Mouse (Mus musculus) midbrain, embryonic 13.5 days (tissue): ENCODE measurements around the gene Tpk1. TPM values are rescaled to one million over a fixed set of nuclear protein-coding genes. Genes with fewer than 3 reads are reported as not detected.
A peak's percentile ranks its signal among the peaks of the same experiment; 100 is the strongest.

Experiments used
- ATAC-seq: fragments of 200-750 bp; cut with Nextera tagmentation; 2 replicates; pipeline ENCODE4 v1.8.0; 2017; ENCODE audit warnings: mild to moderate bottlenecking, moderate TSS enrichment, moderate library complexity
- H3K27ac ChIP-seq: fragments of 300-500 bp; sonication (generic); 2 replicates; pipeline ENCODE4 v1.5.1; 2015; ENCODE audit warnings: inconsistent platforms, mild to moderate bottlenecking, moderate library complexity
- H3K27me3 ChIP-seq: fragments of 300-500 bp; sonication (generic); 2 replicates; pipeline ENCODE4 v1.6.1; 2015; ENCODE audit warnings: mild to moderate bottlenecking, inconsistent platforms
- H3K36me3 ChIP-seq: fragments of 300-500 bp; sonication (generic); 2 replicates; pipeline ENCODE4 v1.6.1; 2015; ENCODE audit warnings: mild to moderate bottlenecking, inconsistent platforms
- H3K4me1 ChIP-seq: fragments of 300-500 bp; sonication (generic); replicated peaks from 2 replicates; pipeline ENCODE4 v1.6.1; 2015; ENCODE audit warnings: inconsistent platforms
- H3K4me2 ChIP-seq: fragments of 300-500 bp; sonication (generic); replicated peaks from 2 replicates; pipeline ENCODE4 v1.6.1; 2015; ENCODE audit warnings: moderate library complexity, mild to moderate bottlenecking, inconsistent platforms
- H3K4me3 ChIP-seq: fragments of 300-500 bp; sonication (generic); replicated peaks from 2 replicates; pipeline ENCODE4 v1.5.1; 2015; ENCODE audit warnings: mild to moderate bottlenecking, inconsistent platforms
- H3K9ac ChIP-seq: fragments of 300-500 bp; sonication (generic); replicated peaks from 2 replicates; pipeline ENCODE4 v1.6.1; 2015; ENCODE audit warnings: mild to moderate bottlenecking, inconsistent platforms
- H3K9me3 ChIP-seq: fragments of 300-500 bp; sonication (generic); 2 replicates; pipeline ENCODE4 v1.6.1; 2016; ENCODE audit warnings: mild to moderate bottlenecking, inconsistent platforms
- WGBS: fragments of 180-500 bp; shearing (Covaris S2); methylation state at CpG from one replicate; pipeline ENCODE4 v1.1.7; 2015; 5-methylcytosine and 5-hydroxymethylcytosine counted together
- polyA plus RNA-seq: library from polyadenylated mRNA; unstranded; fragments of >200 nt; fragmentation: Nextera tagmentation; extraction: Ambion mirVana; gene quantifications from 2 replicates; pipeline ENCODE4 v1.2.1, GENCODE M21; 2015

Gene Tpk1
- polyA plus RNA-seq = 5.3 and 5.8 TPM in 2 replicates

- Histone ChIP-seq H3K4me2 (peak within 1 kb of the TSS; percentile 67), H3K27ac (peak within 1 kb of the TSS; percentile 95), H3K27me3 (no peaks in the 10 kb centered on the region), H3K4me3 (peak within 1 kb of the TSS; percentile 59), H3K4me1 (peaks cover 7% of the 10 kb centered on the region), H3K36me3 (no peaks in the 10 kb centered on the region), H3K9ac (peak within 1 kb of the TSS; percentile 83), H3K9me3 (no peaks in the 10 kb centered on the region)
- peak; percentile 99 for ATAC-seq
- under 1% methylated on average over 63 of the region's 63 CpGs for WGBS
Measured at GRCm38 (mm10) chr6:43665677-43666546, at the start of gene Tpk1. Gene Tpk1, minus strand, starts transcription at chr6:43666278.

GRCm38 (mm10) chr6:43702810-43703614, 36.9 kb upstream of the Tpk1 start:
- Histone ChIP-seq H3K4me2 (no peak overlapping the region), H3K4me3 (no peak overlapping the region), H3K27ac (no peak overlapping the region), H3K27me3 (no peaks in the 10 kb centered on the region), H3K9me3 (no peaks in the 10 kb centered on the region), H3K36me3 (no peaks in the 10 kb centered on the region), H3K4me1 (no peaks in the 10 kb centered on the region), H3K9ac (no peak overlapping the region)
- ATAC-seq = no peak
- WGBS = 81% methylated on average over 6 of the region's 6 CpGs

- Histone ChIP-seq H3K36me3 (no peaks in the 10 kb centered on the region), H3K4me1 (no peaks in the 10 kb centered on the region), H3K9me3 (no peaks in the 10 kb centered on the region), H3K4me2 (no peak overlapping the region), H3K4me3 (no peak overlapping the region), H3K9ac (no peak overlapping the region), H3K27me3 (no peaks in the 10 kb centered on the region), H3K27ac (no peak overlapping the region)
- 95% methylated on average over 1 of the region's 1 CpGs for WGBS
- no peak for ATAC-seq
Measured at GRCm38 (mm10) chr6:43691863-43692262, 25.8 kb upstream of the Tpk1 start.

DNA sequence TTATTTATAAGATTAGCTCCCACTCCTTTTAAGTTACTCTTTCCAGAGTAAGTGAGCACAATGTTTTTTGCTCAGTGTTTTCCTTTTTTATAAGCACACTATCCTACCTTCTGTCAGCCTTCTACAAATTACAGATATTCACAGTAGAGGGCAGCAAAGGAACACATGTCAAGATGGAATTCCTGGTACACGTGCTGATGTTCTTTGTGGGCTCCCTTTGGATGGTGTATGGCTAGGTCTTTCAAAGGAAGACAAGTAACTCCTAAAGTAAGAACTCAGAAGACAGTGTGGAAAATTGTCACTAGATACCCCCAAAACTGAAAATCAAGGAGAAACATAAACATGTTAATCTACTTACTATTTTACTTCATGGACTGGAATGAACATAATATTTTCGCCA, 19.9 kb upstream of the Tpk1 start:
- peak; percentile 90 for ATAC-seq
- no peaks in the 10 kb centered on the region for H3K27me3 ChIP-seq
- no peaks in the 10 kb centered on the region; the same call in 1 of the 2 replicates for H3K4me1 ChIP-seq
- H3K4me3 ChIP-seq = no peak overlapping the region
- no peak overlapping the region for H3K4me2 ChIP-seq
- H3K9me3 ChIP-seq = no peaks in the 10 kb centered on the region
- H3K36me3 ChIP-seq = no peaks in the 10 kb centered on the region
- H3K9ac ChIP-seq = no peak overlapping the region
- WGBS = 50% methylated on average over 2 of the region's 2 CpGs
- H3K27ac ChIP-seq = no peak overlapping the region

DNA sequence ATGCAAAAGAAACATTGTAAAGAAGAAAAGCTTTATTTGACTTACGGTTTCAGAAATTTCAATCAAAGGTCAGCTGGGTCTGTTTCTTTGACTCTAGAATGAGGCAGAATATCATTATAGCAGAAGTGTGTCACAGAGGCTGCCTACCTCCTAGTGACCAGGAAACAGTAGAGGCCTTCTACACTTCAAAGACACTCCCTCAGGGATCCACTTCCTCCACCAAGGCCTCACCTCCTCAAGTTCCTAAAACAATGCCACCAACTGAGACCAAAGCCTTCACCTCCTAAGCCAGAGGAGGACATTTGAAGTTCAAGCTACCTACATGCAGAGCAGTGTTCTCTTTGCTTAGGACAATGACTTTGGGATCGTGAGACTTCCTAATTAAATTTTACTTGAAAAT, 16.5 kb upstream of the Tpk1 start:
- Histone ChIP-seq H3K27me3 (no peaks in the 10 kb centered on the region), H3K9me3 (no peaks in the 10 kb centered on the region), H3K9ac (no peak overlapping the region), H3K27ac (no peak overlapping the region), H3K36me3 (no peaks in the 10 kb centered on the region), H3K4me1 (no peaks in the 10 kb centered on the region; the same call in 1 of the 2 replicates), H3K4me2 (no peak overlapping the region), H3K4me3 (no peak overlapping the region)
- ATAC-seq = no peak
- 36% methylated on average over 2 of the region's 2 CpGs for WGBS

DNA sequence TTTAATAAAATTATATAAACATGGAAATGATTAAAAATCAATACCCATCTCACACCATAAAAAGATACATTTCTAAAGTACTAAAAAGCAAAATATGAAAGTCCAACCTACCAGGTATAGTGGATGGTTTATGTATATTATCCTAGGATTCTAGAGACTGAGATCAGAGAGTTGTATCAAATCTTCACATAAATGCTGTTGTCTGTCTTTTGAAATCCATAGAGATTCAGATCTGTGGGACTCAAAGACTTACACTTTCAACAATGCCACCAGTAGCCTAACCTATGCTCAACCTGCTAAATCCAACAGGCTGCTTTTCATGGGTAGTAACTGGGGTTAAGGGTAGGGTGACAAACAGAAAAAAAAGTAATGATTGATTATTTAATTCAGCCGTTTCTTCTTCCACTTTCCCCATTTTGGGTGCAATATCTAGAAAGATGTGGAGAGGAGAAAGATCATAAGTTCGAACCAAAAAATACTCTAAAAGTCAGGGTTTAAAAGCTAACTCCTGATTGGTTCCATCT, 12.7 kb upstream of the Tpk1 start:
- Histone ChIP-seq H3K9me3 (no peaks in the 10 kb centered on the region), H3K4me1 (no peaks in the 10 kb centered on the region; the same call in 1 of the 2 replicates), H3K27ac (no peak overlapping the region), H3K36me3 (no peaks in the 10 kb centered on the region), H3K4me2 (no peak overlapping the region), H3K4me3 (no peak overlapping the region), H3K27me3 (no peaks in the 10 kb centered on the region), H3K9ac (no peak overlapping the region)
- WGBS = 94% methylated on average over 2 of the region's 2 CpGs
- no peak for ATAC-seq

- Histone ChIP-seq H3K9me3 (no peaks in the 10 kb centered on the region), H3K36me3 (no peaks in the 10 kb centered on the region), H3K4me3 (no peak overlapping the region), H3K9ac (no peak overlapping the region), H3K4me1 (no peaks in the 10 kb centered on the region; the same call in 1 of the 2 replicates), H3K27me3 (no peaks in the 10 kb centered on the region), H3K27ac (no peak overlapping the region), H3K4me2 (no peak overlapping the region)
- WGBS = 81% methylated on average over 3 of the region's 3 CpGs
- no peak for ATAC-seq
Measured at GRCm38 (mm10) chr6:43677566-43677965, 11.5 kb upstream of the Tpk1 start.

- ATAC-seq = no peak
- WGBS = 77% methylated on average over 3 of the region's 3 CpGs
- no peaks in the 10 kb centered on the region for H3K4me1 ChIP-seq
- no peaks in the 10 kb centered on the region for H3K36me3 ChIP-seq
- H3K27ac ChIP-seq = no peak overlapping the region
- H3K9ac ChIP-seq = no peak overlapping the region
- H3K9me3 ChIP-seq = no peaks in the 10 kb centered on the region
- H3K4me3 ChIP-seq = no peak overlapping the region
- H3K27me3 ChIP-seq = no peaks in the 10 kb centered on the region
- H3K4me2 ChIP-seq = no peak overlapping the region
Measured at GRCm38 (mm10) chr6:43676139-43676538, 10.1 kb upstream of the Tpk1 start.

- Histone ChIP-seq H3K27me3 (no peaks in the 10 kb centered on the region), H3K27ac (no peak overlapping the region), H3K4me2 (no peak overlapping the region), H3K9ac (no peak overlapping the region), H3K4me3 (no peak overlapping the region), H3K36me3 (no peaks in the 10 kb centered on the region), H3K9me3 (no peaks in the 10 kb centered on the region), H3K4me1 (no peaks in the 10 kb centered on the region)
- whole genome bisulfite sequencing = 71% methylated on average over 3 of the region's 3 CpGs
- no peak for ATAC-seq
Measured at GRCm38 (mm10) chr6:43674986-43675760, 9.1 kb upstream of the Tpk1 start.

DNA sequence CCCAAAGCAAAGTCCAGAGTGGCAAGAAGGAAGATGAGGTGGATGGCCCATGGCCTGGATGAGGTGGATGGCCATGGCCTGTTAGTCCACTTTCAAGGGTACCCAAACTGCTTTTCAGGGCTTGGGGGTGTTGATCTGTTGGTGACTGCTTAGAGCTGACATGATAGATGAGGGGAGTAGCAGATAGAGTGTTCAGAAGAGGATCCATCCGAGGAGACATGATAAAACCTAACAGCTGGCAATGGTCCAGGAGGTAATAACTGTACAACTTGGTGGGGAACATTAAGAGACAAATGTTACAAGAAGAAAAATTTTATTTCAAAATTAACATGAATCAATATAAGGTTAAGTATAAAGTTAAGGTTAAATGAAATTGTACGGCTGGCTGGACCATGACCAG, 4.9 kb upstream of the Tpk1 start:
- H3K9me3 ChIP-seq = no peaks in the 10 kb centered on the region
- ATAC-seq = no peak
- no peaks in the 10 kb centered on the region for H3K27me3 ChIP-seq
- no peak overlapping the region for H3K27ac ChIP-seq
- WGBS = 90% methylated on average over 2 of the region's 2 CpGs
- H3K9ac ChIP-seq = no peak overlapping the region
- H3K4me1 ChIP-seq = peaks cover 3% of the 10 kb centered on the region; the same call in 1 of the 2 replicates
- no peaks in the 10 kb centered on the region for H3K36me3 ChIP-seq
- no peak overlapping the region for H3K4me3 ChIP-seq
- no peak overlapping the region for H3K4me2 ChIP-seq

GRCm38 (mm10) chr6:43667681-43668080, 1.6 kb upstream of the Tpk1 start:
- H3K4me3 ChIP-seq = no peak overlapping the region
- WGBS = 91% methylated on average over 2 of the region's 2 CpGs

More at GRCm38 (mm10) chr6:43667681-43668080, 1.6 kb upstream of the Tpk1 start:
- peaks cover 7% of the 10 kb centered on the region for H3K4me1 ChIP-seq
- H3K9ac ChIP-seq = no peak overlapping the region
- H3K27me3 ChIP-seq = no peaks in the 10 kb centered on the region
- no peak overlapping the region for H3K4me2 ChIP-seq
- H3K27ac ChIP-seq = no peak overlapping the region
- H3K36me3 ChIP-seq = no peaks in the 10 kb centered on the region
- H3K9me3 ChIP-seq = no peaks in the 10 kb centered on the region
- ATAC-seq = no peak
